Mouse (Mus musculus): ENCODE data around the gene Gipc1.
A peak's percentile ranks its signal among the peaks of the same experiment; 100 is the strongest.

Gipc1 gene

GRCm38 (mm10) chr8:83649699-83650098 lies 2.8 kb upstream of the Gipc1 start:
- DNase-seq: no peak

- no peak for DNase-seq
Measured at GRCm38 (mm10) chr8:83652744-83653661, 526 bp downstream of the Gipc1 start.

GRCm38 (mm10) chr8:83653662-83654017 lies 1.2 kb downstream of the Gipc1 start:
- peak; percentile 36 for DNase-seq

GRCm38 (mm10) chr8:83654725-83655124 lies 2.2 kb downstream of the Gipc1 start:
- no peak for DNase-seq

GRCm38 (mm10) chr8:83656043-83656442 lies 3.6 kb downstream of the Gipc1 start:
- no peak for DNase-seq

- no peak for DNase-seq
Measured at GRCm38 (mm10) chr8:83656484-83657246, 4.2 kb downstream of the Gipc1 start.

GRCm38 (mm10) chr8:83660545-83660944 lies 8.1 kb downstream of the Gipc1 start:
- no peak for DNase-seq

GRCm38 (mm10) chr8:83660995-83661680 lies 8.7 kb downstream of the Gipc1 start:
- DNase-seq: no peak

- DNase-seq: peak; percentile 92
Measured at GRCm38 (mm10) chr8:83662421-83662826, 9.9 kb downstream of the Gipc1 start.

GRCm38 (mm10) chr8:83664096-83664495 lies 11.6 kb downstream of the Gipc1 start:
- DNase-seq: no peak

GRCm38 (mm10) chr8:83664931-83665625 lies 12.6 kb downstream of the Gipc1 start:
- no peak for DNase-seq

GRCm38 (mm10) chr8:83665969-83666865 lies 13.7 kb downstream of the Gipc1 start, which contains the start of gene Ptger1:
Ptger1 (plus strand) TSS chr8:83666678.
- no peak for DNase-seq

GRCm38 (mm10) chr8:83666866-83667234 lies 14.4 kb downstream of the Gipc1 start:
- no peak for DNase-seq

- DNase-seq: no peak
Measured at GRCm38 (mm10) chr8:83667526-83667925, 15.0 kb downstream of the Gipc1 start.

- peak; percentile 55 for DNase-seq
Measured at GRCm38 (mm10) chr8:83668010-83668916, 15.8 kb downstream of the Gipc1 start.

- no peak for DNase-seq
Measured at GRCm38 (mm10) chr8:83669013-83669412, 16.5 kb downstream of the Gipc1 start.

GRCm38 (mm10) chr8:83672936-83673335 lies 20.5 kb downstream of the Gipc1 start:
- DNase-seq: no peak

- DNase-seq: no peak
Measured at GRCm38 (mm10) chr8:83674497-83674896, 22.0 kb downstream of the Gipc1 start.

- DNase-seq: no peak
Measured at GRCm38 (mm10) chr8:83679866-83680265, 27.4 kb downstream of the Gipc1 start.

- no peak for DNase-seq
Measured at GRCm38 (mm10) chr8:83680603-83681002, 28.1 kb downstream of the Gipc1 start.

- DNase-seq: no peak
Measured at GRCm38 (mm10) chr8:83681099-83681498, 28.6 kb downstream of the Gipc1 start.

All from cerebellum, adult 9-10 months (tissue).